Mouse (Mus musculus) ES-Bruce4 (cell line): ENCODE results near the gene Ttyh2. TPM values are rescaled to one million over a fixed set of nuclear protein-coding genes. Genes with fewer than 3 reads are reported as not detected.

Experiments used
- H3K27ac ChIP-seq: 2 replicates; pipeline ENCODE4 v1.5.1; 2012; ENCODE audit warnings: low read length, inconsistent platforms; ENCODE audit not compliant: insufficient read depth
- H3K27me3 ChIP-seq: 2 replicates; pipeline ENCODE4 v1.6.1; 2012; ENCODE audit warnings: mild to moderate bottlenecking, low read length, inconsistent platforms; ENCODE audit not compliant: control insufficient read depth, poor library complexity, insufficient read depth, severe bottlenecking
- H3K36me3 ChIP-seq: 2 replicates; pipeline ENCODE4 v1.6.1; 2012; ENCODE audit warnings: inconsistent platforms, mild to moderate bottlenecking, low read length, moderate library complexity; ENCODE audit not compliant: control insufficient read depth, poor library complexity, insufficient read depth, severe bottlenecking
- H3K4me1 ChIP-seq: one replicate; pipeline ENCODE4 v1.8.1; 2011; ENCODE audit warnings: low read length; ENCODE audit not compliant: control insufficient read depth, insufficient read depth
- H3K4me3 ChIP-seq: 2 replicates; pipeline ENCODE4 v1.5.1; 2011; ENCODE audit warnings: low read depth, mild to moderate bottlenecking, low read length
- H3K9ac ChIP-seq: 2 replicates; pipeline ENCODE4 v1.6.1; 2012; ENCODE audit warnings: low read depth, mild to moderate bottlenecking, inconsistent platforms; ENCODE audit not compliant: poor library complexity, severe bottlenecking
- H3K9me3 ChIP-seq: replicated peaks from 2 replicates; pipeline ENCODE4 v1.6.1; 2012; ENCODE audit warnings: mild to moderate bottlenecking, low read length, inconsistent platforms; ENCODE audit not compliant: control insufficient read depth, poor library complexity, insufficient read depth, severe bottlenecking
- CTCF ChIP-seq: IDR thresholded peaks from one replicate; pipeline ENCODE4 v1.8.1; 2011; ENCODE audit warnings: low read depth, low read length
- EP300 ChIP-seq: IDR thresholded peaks from 2 replicates; pipeline ENCODE4 v1.6.1; 2011; ENCODE audit warnings: low read depth, low read length; ENCODE audit not compliant: insufficient read depth
- POLR2A ChIP-seq: IDR thresholded peaks from one replicate; pipeline ENCODE4 v1.8.1; 2011; ENCODE audit warnings: low read length; ENCODE audit not compliant: insufficient read depth
- polyA plus RNA-seq: library from polyadenylated mRNA; stranded (reverse); fragments of >200 nt; gene quantifications from 2 replicates; pipeline ENCODE4 v1.2.4, GENCODE M21; 2011; ENCODE audit warnings: low read depth; ENCODE audit not compliant: missing spikeins, insufficient read depth, insufficient read length

Gene Ttyh2
- polyA plus RNA-seq, 1 experiment, result 11.8 TPM

DNA sequence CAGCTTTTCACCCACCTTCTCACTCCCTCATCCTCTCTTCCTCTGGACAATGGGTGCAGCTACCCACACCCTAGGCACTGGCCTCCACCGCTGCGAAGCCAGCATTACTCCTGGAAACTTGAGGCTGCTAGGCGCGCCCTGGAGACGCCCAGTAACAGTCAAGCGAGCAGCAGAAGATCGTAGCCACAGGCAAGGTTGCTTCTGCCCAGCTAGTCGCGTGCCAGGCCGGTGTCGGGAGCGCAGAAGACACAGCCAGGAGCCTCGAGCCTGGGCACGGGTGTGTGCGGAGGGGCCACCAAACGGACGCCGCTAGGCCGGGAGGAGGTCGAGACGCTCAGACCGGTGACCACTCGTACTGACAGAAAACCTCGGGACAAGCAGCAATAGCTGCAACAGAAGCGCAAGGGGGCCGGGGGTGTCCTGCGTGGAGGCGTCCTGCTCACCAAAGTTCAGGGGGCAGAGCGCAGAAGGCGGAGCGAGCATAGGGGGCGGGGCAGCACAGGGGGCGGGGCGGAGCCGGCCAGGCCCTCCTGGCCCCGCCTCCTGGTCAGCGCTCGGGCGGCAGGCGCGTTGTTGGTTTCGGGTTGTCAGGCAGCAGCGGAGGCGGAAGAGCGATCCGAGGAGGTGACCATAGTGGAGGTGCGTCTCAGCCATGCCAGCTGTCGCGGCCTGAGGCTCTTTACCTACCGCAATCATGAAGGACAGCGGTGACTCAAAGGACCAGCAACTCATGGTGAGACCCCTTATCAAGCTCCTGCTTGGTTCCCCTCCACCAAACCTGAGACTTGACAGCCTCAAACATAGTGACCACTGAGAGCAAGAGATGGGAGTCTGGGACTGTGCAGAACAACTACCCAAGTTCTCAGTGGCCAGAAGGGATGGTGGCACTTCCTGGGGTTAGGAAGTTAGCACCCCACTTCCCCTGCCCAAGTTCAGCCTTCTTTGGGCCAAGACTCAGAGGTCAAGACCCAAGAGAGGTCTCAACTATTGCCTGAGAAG, 89.9 kb downstream of the Ttyh2 start, which contains the start of gene Kif19a:
Kif19a (plus strand) TSS at position 569 of the 999 bp plus-strand sequence.
- H3K36me3 ChIP-seq, result no peaks in the 10 kb centered on the region
- no peak within 1 kb of the TSS for H3K9ac ChIP-seq
- H3K4me3 ChIP-seq, result peak within 1 kb of the TSS; percentile 63
- H3K27me3 ChIP-seq, result 0 out of 2 replicates have a peak, but pooled peaks cover 2% of the 10 kb centered on the region
- H3K4me1 ChIP-seq, result no peaks in the 10 kb centered on the region
- H3K9me3 ChIP-seq, result no peaks in the 10 kb centered on the region
- no peak within 1 kb of the TSS for H3K27ac ChIP-seq
- TF ChIP-seq CTCF (no peak), POLR2A (no peak), EP300 (no peak)

GRCm38 (mm10) chr11:114769911-114770310, 94.7 kb downstream of the Ttyh2 start:
- H3K4me3 ChIP-seq, result no peak overlapping the region
- no peak overlapping the region for H3K9ac ChIP-seq
- H3K4me1 ChIP-seq, result no peaks in the 10 kb centered on the region
- TF ChIP-seq EP300 (no peak), POLR2A (no peak), CTCF (no peak)
- 0 out of 2 replicates have a peak, but pooled peaks cover 2% of the 10 kb centered on the region for H3K27me3 ChIP-seq
- H3K9me3 ChIP-seq, result no peaks in the 10 kb centered on the region
- no peaks in the 10 kb centered on the region for H3K36me3 ChIP-seq
- H3K27ac ChIP-seq, result no peak overlapping the region

Other genes with a start within 250 kb of the Ttyh2 start
- 1,928 and 2,044 TPM in 2 replicates for gene Rpl38, start 6.9 kb upstream of the Ttyh2 start, polyA plus RNA-seq
- 1.3 and 1.7 TPM in 2 replicates for gene Dnaic2, start 52.0 kb downstream of the Ttyh2 start, polyA plus RNA-seq
- 1.0 and 1.4 TPM in 2 replicates for gene Kif19a, start 90.0 kb downstream of the Ttyh2 start, polyA plus RNA-seq
- gene Btbd17, start 120.5 kb downstream of the Ttyh2 start, polyA plus RNA-seq, result 0.93 TPM in 1 of 2 replicates, not detected in the other
- not detected in 2 replicates for gene Gpr142, start 123.5 kb downstream of the Ttyh2 start, polyA plus RNA-seq
- gene Gprc5c, start 175.7 kb downstream of the Ttyh2 start, polyA plus RNA-seq, result 48.8 and 57.0 TPM in 2 replicates
- gene Cd300a, start 214.6 kb downstream of the Ttyh2 start, polyA plus RNA-seq, result 0.78 and 2.3 TPM in 2 replicates